Mouse (Mus musculus): ENCODE measurements around the gene Chchd1. TPM values are rescaled to one million over a fixed set of nuclear protein-coding genes. Genes with fewer than 3 reads are reported as not detected.
A peak's percentile ranks its signal among the peaks of the same experiment; 100 is the strongest.
"Not testable (repeated sequence)": the region's sequence is repeated elsewhere in the genome, so short reads cannot be mapped to it uniquely, and the experiment has no call there.

Gene Chchd1
- polyA plus RNA-seq, 1 experiment from 2014 or later, result 213 TPM

- peaks cover 38% of the 10 kb centered on the region for H3K4me1 ChIP-seq
- 94% methylated on average over 10 of the region's 10 CpGs for WGBS
- no peak overlapping the region for H3K4me2 ChIP-seq (replicated peaks)
- ATAC-seq (ENCODE audit: low FRiP score), result no peak
- H3K27me3 ChIP-seq, result no peaks in the 10 kb centered on the region
- H3K9ac ChIP-seq, result no peak overlapping the region
- peaks cover 63% of the 10 kb centered on the region for H3K36me3 ChIP-seq
- H3K4me3 ChIP-seq, result no peak overlapping the region
- H3K9me3 ChIP-seq (replicated peaks), result no peaks in the 10 kb centered on the region
- H3K27ac ChIP-seq, result no peak overlapping the region
Measured at GRCm38 (mm10) chr14:20693589-20694101, 9.2 kb upstream of the Chchd1 start.

GRCm38 (mm10) chr14:20694185-20694883 lies 8.5 kb upstream of the Chchd1 start:
- 50% methylated on average over 13 of the region's 13 CpGs for WGBS

GRCm38 (mm10) chr14:20694884-20695760 lies 7.7 kb upstream of the Chchd1 start, which contains the start of gene Fut11:
Gene Fut11 (plus strand): TSS chr14:20694968.
- peak within 1 kb of the TSS; percentile 64 for H3K4me3 ChIP-seq
- peak within 1 kb of the TSS; percentile 83 for H3K4me2 ChIP-seq (replicated peaks)
- H3K4me1 ChIP-seq, result peaks cover 50% of the 10 kb centered on the region
- peak within 1 kb of the TSS; percentile 96 for H3K27ac ChIP-seq
- H3K36me3 ChIP-seq, result peaks cover 48% of the 10 kb centered on the region
- H3K27me3 ChIP-seq, result no peaks in the 10 kb centered on the region
- peak; percentile 94 for ATAC-seq (ENCODE audit: low FRiP score)
- under 1% methylated on average over 110 of the region's 111 CpGs for WGBS
- H3K9me3 ChIP-seq (replicated peaks), result no peaks in the 10 kb centered on the region
- peak within 1 kb of the TSS; percentile 76 for H3K9ac ChIP-seq

More at GRCm38 (mm10) chr14:20694185-20694883, 8.5 kb upstream of the Chchd1 start:
- Histone ChIP-seq H3K4me3 (peak overlapping the region; percentile 64), H3K27ac (peak overlapping the region; percentile 96), H3K4me2 (replicated peaks) (peak overlapping the region; percentile 83), H3K36me3 (peaks cover 56% of the 10 kb centered on the region), H3K4me1 (peaks cover 45% of the 10 kb centered on the region), H3K9me3 (replicated peaks) (no peaks in the 10 kb centered on the region), H3K27me3 (no peaks in the 10 kb centered on the region), H3K9ac (peak overlapping the region; percentile 76)
- peak; percentile 49 for ATAC-seq (ENCODE audit: low FRiP score)

GRCm38 (mm10) chr14:20695761-20696520 lies 6.9 kb upstream of the Chchd1 start:
- no peak for ATAC-seq (ENCODE audit: low FRiP score)
- H3K27me3 ChIP-seq, result no peaks in the 10 kb centered on the region
- no peaks in the 10 kb centered on the region for H3K9me3 ChIP-seq (replicated peaks)
- H3K4me2 ChIP-seq (replicated peaks), result peak overlapping the region; percentile 83
- peaks cover 41% of the 10 kb centered on the region for H3K36me3 ChIP-seq
- peak overlapping the region; percentile 76 for H3K9ac ChIP-seq
- peak overlapping the region; percentile 64 for H3K4me3 ChIP-seq
- H3K4me1 ChIP-seq, result peaks cover 50% of the 10 kb centered on the region
- 16% methylated on average over 27 of the region's 27 CpGs for WGBS
- H3K27ac ChIP-seq, result peak overlapping the region; percentile 96

GRCm38 (mm10) chr14:20696986-20697385 lies 5.8 kb upstream of the Chchd1 start:
- Histone ChIP-seq H3K4me1 (peaks cover 56% of the 10 kb centered on the region), H3K4me3 (peak overlapping the region; percentile 64), H3K9me3 (replicated peaks) (no peaks in the 10 kb centered on the region), H3K9ac (peak overlapping the region; percentile 56), H3K36me3 (peaks cover 30% of the 10 kb centered on the region), H3K4me2 (replicated peaks) (peak overlapping the region; percentile 83), H3K27me3 (no peaks in the 10 kb centered on the region), H3K27ac (peak overlapping the region; percentile 55)
- 17% methylated on average over 1 of the region's 1 CpGs for WGBS
- ATAC-seq (ENCODE audit: low FRiP score), result no peak

- Histone ChIP-seq H3K9ac (peak overlapping the region; percentile 24; the same call in 1 of the 2 replicates), H3K27ac (no peak overlapping the region), H3K27me3 (no peaks in the 10 kb centered on the region), H3K4me1 (peaks cover 60% of the 10 kb centered on the region), H3K4me2 (replicated peaks) (peak overlapping the region; percentile 83; the same call in 1 of the 2 replicates), H3K36me3 (peaks cover 15% of the 10 kb centered on the region), H3K9me3 (replicated peaks) (no peaks in the 10 kb centered on the region), H3K4me3 (no peak overlapping the region)
- ATAC-seq (ENCODE audit: low FRiP score), result no peak
- 89% methylated on average over 2 of the region's 2 CpGs for WGBS
Measured at GRCm38 (mm10) chr14:20698515-20698914, 4.3 kb upstream of the Chchd1 start.

GRCm38 (mm10) chr14:20700362-20700761 lies 2.4 kb upstream of the Chchd1 start:
- Histone ChIP-seq H3K4me3 (no peak overlapping the region), H3K27me3 (no peaks in the 10 kb centered on the region), H3K9ac (no peak overlapping the region), H3K27ac (no peak overlapping the region), H3K36me3 (peaks cover 17% of the 10 kb centered on the region), H3K4me1 (peaks cover 55% of the 10 kb centered on the region), H3K4me2 (replicated peaks) (no peak overlapping the region), H3K9me3 (replicated peaks) (no peaks in the 10 kb centered on the region)
- WGBS, result 91% methylated on average over 3 of the region's 3 CpGs
- no peak for ATAC-seq (ENCODE audit: low FRiP score)

GRCm38 (mm10) chr14:20701554-20701953 lies 1.3 kb upstream of the Chchd1 start:
- 0 out of 2 replicates have a peak overlapping the region, but pooled peaks have one; percentile 79 for H3K9ac ChIP-seq
- peak overlapping the region; percentile 74; the same call in 1 of the 2 replicates for H3K4me3 ChIP-seq

GRCm38 (mm10) chr14:20702096-20702740 lies 588 bp upstream of the Chchd1 start:
- H3K9me3 ChIP-seq (replicated peaks), result no peaks in the 10 kb centered on the region
- peak overlapping the region; percentile 65 for H3K4me2 ChIP-seq (replicated peaks)
- WGBS, result 17% methylated on average over 15 of the region's 15 CpGs
- H3K4me1 ChIP-seq, result peaks cover 40% of the 10 kb centered on the region
- peak overlapping the region; percentile 79 for H3K9ac ChIP-seq
- no peaks in the 10 kb centered on the region for H3K27me3 ChIP-seq
- H3K36me3 ChIP-seq, result peaks cover 18% of the 10 kb centered on the region
- H3K27ac ChIP-seq, result peak overlapping the region; percentile 91
- H3K4me3 ChIP-seq, result peak overlapping the region; percentile 74
- ATAC-seq (ENCODE audit: low FRiP score), result peak; percentile 23; the same call in 1 of the 2 replicates

More at GRCm38 (mm10) chr14:20701554-20701953, 1.3 kb upstream of the Chchd1 start:
- Histone ChIP-seq H3K27me3 (no peaks in the 10 kb centered on the region), H3K27ac (no peak overlapping the region), H3K9me3 (replicated peaks) (no peaks in the 10 kb centered on the region), H3K4me2 (replicated peaks) (peak overlapping the region; percentile 65), H3K4me1 (peaks cover 46% of the 10 kb centered on the region), H3K36me3 (peaks cover 18% of the 10 kb centered on the region)
- ATAC-seq (ENCODE audit: low FRiP score), result no peak
- WGBS, result 89% methylated on average over 8 of the region's 8 CpGs

GRCm38 (mm10) chr14:20703461-20703860 lies 655 bp downstream of the Chchd1 start:
- Histone ChIP-seq H3K9ac (peak overlapping the region; percentile 79), H3K4me3 (peak overlapping the region; percentile 74), H3K36me3 (peaks cover 13% of the 10 kb centered on the region), H3K4me1 (peaks cover 29% of the 10 kb centered on the region), H3K4me2 (replicated peaks) (peak overlapping the region; percentile 65), H3K27ac (peak overlapping the region; percentile 91)
- H3K27me3 ChIP-seq; ATAC-seq (ENCODE audit: low FRiP score); H3K9me3 ChIP-seq (replicated peaks): not testable (repeated sequence)
- WGBS, result 10% methylated on average over 8 of the region's 8 CpGs

Measured in hindbrain, embryonic 12.5 days (tissue).